12 mouse cellular contexts compared by ENCODE assay signal in the genomic region with DNA sequence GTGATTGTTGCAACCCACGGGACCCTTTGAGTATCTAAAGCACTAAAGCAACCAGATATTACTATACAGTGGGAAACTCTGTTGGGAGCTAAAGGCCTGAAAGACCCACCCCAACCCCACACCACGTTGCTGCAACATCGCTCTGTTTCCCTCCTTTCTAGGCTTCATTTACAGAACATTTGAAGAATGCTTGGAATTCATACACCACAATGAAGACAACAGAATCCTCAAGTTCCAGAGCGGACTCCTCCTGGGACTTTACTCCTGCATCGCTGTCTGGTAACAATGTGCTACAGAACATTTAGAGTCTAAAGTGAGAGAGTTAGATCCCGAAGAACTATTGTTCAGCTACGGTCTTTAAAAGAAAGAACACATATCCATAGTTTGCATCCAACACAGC.
"Had no signal": no experiment of that assay in that cellular context is flagged by ENCODE, and none has a peak within 500 bp of the region (broad histone marks: within the 10 kb centered on the region; RNA-seq: fewer than 3 reads in every experiment).

No protein-coding gene starts in this region.

- DNase-seq: retina, postnatal 1 day; right cerebral cortex, adult 18-20 months; right cerebral cortex, postnatal 14 days; right cerebral cortex, postnatal 25 days; right cerebral cortex, postnatal 4 days; spleen, adult 18-20 months; thymus, adult 18-20 months; thymus, adult 2 months; thymus, postnatal 14 days; thymus, postnatal 25 days; thymus, postnatal 36 days; thymus, postnatal 4 days had no signal
